Mouse (Mus musculus) adrenal gland, postnatal 10 days (tissue): ENCODE measurements around the gene Mterf1b. TPM values are rescaled to one million over a fixed set of nuclear protein-coding genes. Genes with fewer than 3 reads are reported as not detected.

Source experiments
- DNase-seq: peaks from one replicate; pipeline ENCODE4 v3.0.0; 2021; ENCODE audit warnings: mixed read lengths
- total RNA-seq, 2 experiments: library from RNA; stranded (reverse); gene quantifications; 2 replicates each; pipeline ENCODE4 v1.2.3; 2021

The Mterf1b gene
- total RNA-seq, 2 experiments from 2014 or later = 3.6 to 4.9 TPM

GRCm38 (mm10) chr5:4245004-4245403, 52.8 kb downstream of the Mterf1b start:
- no peak for DNase-seq

- no peak for DNase-seq
These were observed 53.9 kb downstream of the Mterf1b start for GRCm38 (mm10) chr5:4246095-4246494.

Other genes starting within 250 kb of the Mterf1b start
- gene Cyp51, start 87.6 kb upstream of the Mterf1b start, total RNA-seq = 10 to 100 TPM; 17.2 to 22.5 TPM